Mouse (Mus musculus) stomach, postnatal 0 days (tissue): ENCODE data around the gene Commd3.

Source experiments
- CTCF ChIP-seq: IDR thresholded peaks from 2 replicates; pipeline ENCODE4 v1.5.1; 2016; ENCODE audit warnings: antibody characterized with exemption, low read depth, mild to moderate bottlenecking, moderate library complexity
- EP300 ChIP-seq: optimal IDR thresholded peaks from 2 replicates; pipeline ENCODE3; 2016; ENCODE audit warnings: antibody characterized with exemption

DNA sequence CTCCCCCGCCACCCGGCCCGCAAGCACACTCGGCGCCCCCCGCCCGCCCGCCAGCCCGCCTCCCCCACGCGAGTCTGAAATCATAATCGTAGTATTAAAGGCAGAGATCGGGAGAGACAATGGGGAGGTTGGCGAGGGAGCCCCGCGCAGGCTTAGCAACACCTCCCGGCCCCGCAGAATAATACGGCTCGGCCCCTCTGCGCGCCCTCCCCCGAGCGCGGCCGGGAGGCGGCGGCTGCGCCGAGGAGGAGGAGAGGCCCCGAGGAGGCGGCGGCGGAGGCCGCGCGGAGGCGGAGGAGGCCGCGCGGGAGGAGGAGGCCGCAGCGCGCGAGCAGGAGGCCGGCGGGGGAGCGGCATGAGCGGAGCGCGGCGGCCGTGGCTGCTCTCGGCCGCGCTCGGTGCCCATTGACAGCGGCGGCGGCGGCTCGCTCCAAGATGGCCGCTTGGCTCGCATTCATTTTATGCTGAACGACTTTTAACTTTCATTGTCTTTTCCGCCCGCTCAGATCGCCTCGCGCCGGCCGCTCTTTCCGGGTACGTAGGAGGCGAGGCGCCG is 4.8 kb downstream of the Commd3 start, which contains the start of gene Bmi1:
- peak; percentile 18; the same call in 1 of the 2 replicates for TF ChIP-seq CTCF
- TF ChIP-seq EP300 = no peak
